Mouse (Mus musculus): ENCODE measurements around the gene Zdhhc20. TPM values are rescaled to one million over a fixed set of nuclear protein-coding genes. Genes with fewer than 3 reads are reported as not detected.
"Not testable (repeated sequence)": the region's sequence is repeated elsewhere in the genome, so short reads cannot be mapped to it uniquely, and the experiment has no call there.

The Zdhhc20 gene
- polyA plus RNA-seq, 1 experiment from 2014 or later: 50.7 TPM

GRCm38 (mm10) chr14:57881074-57881473 lies 9.0 kb downstream of the Zdhhc20 start:
- Histone ChIP-seq H3K27ac (ENCODE audit: low read depth, low read length) (no peak overlapping the region), H3K9ac (ENCODE audit: low read length) (no peak overlapping the region), H3K4me1 (ENCODE audit: control insufficient read depth, insufficient read depth, low read length) (no peaks in the 10 kb centered on the region), H3K4me3 (ENCODE audit: low read depth, low read length) (no peak overlapping the region), H3K4me2 (ENCODE audit: low read depth) (no peak overlapping the region), H3K36me3 (ENCODE audit: control insufficient read depth, insufficient read depth, low read length) (no peaks in the 10 kb centered on the region), H3K27me3 (ENCODE audit: control insufficient read depth, insufficient read depth, low read length) (no peaks in the 10 kb centered on the region), H3K9me3 (ENCODE audit: control insufficient read depth, low read length) (no peaks in the 10 kb centered on the region)
- no peak for ATAC-seq (ENCODE audit: insufficient read depth, low FRiP score, low TSS enrichment)
- DNase-seq (ENCODE audit: low spot score): no peak

- Histone ChIP-seq H3K9me3 (ENCODE audit: control insufficient read depth, low read length) (no peaks in the 10 kb centered on the region), H3K9ac (ENCODE audit: low read length) (no peak overlapping the region), H3K27me3 (ENCODE audit: control insufficient read depth, insufficient read depth, low read length) (no peaks in the 10 kb centered on the region), H3K27ac (ENCODE audit: low read depth, low read length) (no peak overlapping the region), H3K4me2 (ENCODE audit: low read depth) (no peak overlapping the region), H3K36me3 (ENCODE audit: control insufficient read depth, insufficient read depth, low read length) (no peaks in the 10 kb centered on the region), H3K4me3 (ENCODE audit: low read depth, low read length) (no peak overlapping the region), H3K4me1 (ENCODE audit: control insufficient read depth, insufficient read depth, low read length) (no peaks in the 10 kb centered on the region)
- DNase-seq (ENCODE audit: low spot score) (no peak), ATAC-seq (ENCODE audit: insufficient read depth, low FRiP score, low TSS enrichment) (no peak)
- WGBS: 96% methylated on average over 9 of the region's 9 CpGs
These were observed 12.2 kb downstream of the Zdhhc20 start for GRCm38 (mm10) chr14:57877921-57878320.

GRCm38 (mm10) chr14:57866676-57867276 lies 23.3 kb downstream of the Zdhhc20 start:
- Histone ChIP-seq H3K9me3 (ENCODE audit: control insufficient read depth, low read length) (no peaks in the 10 kb centered on the region), H3K4me3 (ENCODE audit: low read depth, low read length) (no peak overlapping the region), H3K36me3 (ENCODE audit: control insufficient read depth, insufficient read depth, low read length) (peaks cover 3% of the 10 kb centered on the region; the same call in 1 of the 2 replicates), H3K27me3 (ENCODE audit: control insufficient read depth, insufficient read depth, low read length) (no peaks in the 10 kb centered on the region), H3K4me1 (ENCODE audit: control insufficient read depth, insufficient read depth, low read length) (no peaks in the 10 kb centered on the region), H3K27ac (ENCODE audit: low read depth, low read length) (no peak overlapping the region), H3K9ac (ENCODE audit: low read length) (no peak overlapping the region), H3K4me2 (ENCODE audit: low read depth) (no peak overlapping the region)
- ATAC-seq (ENCODE audit: insufficient read depth, low FRiP score, low TSS enrichment): no peak
- 94% methylated on average over 3 of the region's 3 CpGs for WGBS
- DNase-seq (ENCODE audit: low spot score): no peak

GRCm38 (mm10) chr14:57865256-57865655 lies 24.8 kb downstream of the Zdhhc20 start:
- no peak for DNase-seq (ENCODE audit: low spot score)
- no peak overlapping the region for H3K9ac ChIP-seq (ENCODE audit: low read length)
- H3K9me3 ChIP-seq (ENCODE audit: control insufficient read depth, low read length): no peaks in the 10 kb centered on the region
- no peak overlapping the region for H3K4me3 ChIP-seq (ENCODE audit: low read depth, low read length)
- no peaks in the 10 kb centered on the region for H3K27me3 ChIP-seq (ENCODE audit: control insufficient read depth, insufficient read depth, low read length)
- H3K4me1 ChIP-seq (ENCODE audit: control insufficient read depth, insufficient read depth, low read length): no peaks in the 10 kb centered on the region
- 94% methylated on average over 3 of the region's 3 CpGs for WGBS
- ATAC-seq (ENCODE audit: insufficient read depth, low FRiP score, low TSS enrichment): no peak
- H3K27ac ChIP-seq (ENCODE audit: low read depth, low read length): no peak overlapping the region
- H3K36me3 ChIP-seq (ENCODE audit: control insufficient read depth, insufficient read depth, low read length): peaks cover 3% of the 10 kb centered on the region; the same call in 1 of the 2 replicates
- H3K4me2 ChIP-seq (ENCODE audit: low read depth): no peak overlapping the region

- Histone ChIP-seq H3K27me3 (ENCODE audit: control insufficient read depth, insufficient read depth, low read length) (no peaks in the 10 kb centered on the region), H3K9ac (ENCODE audit: low read length) (no peak overlapping the region), H3K27ac (ENCODE audit: low read depth, low read length) (no peak overlapping the region), H3K36me3 (ENCODE audit: control insufficient read depth, insufficient read depth, low read length) (no peaks in the 10 kb centered on the region; the same call in 1 of the 2 replicates), H3K9me3 (ENCODE audit: control insufficient read depth, low read length) (no peaks in the 10 kb centered on the region), H3K4me2 (ENCODE audit: low read depth) (no peak overlapping the region), H3K4me1 (ENCODE audit: control insufficient read depth, insufficient read depth, low read length) (no peaks in the 10 kb centered on the region), H3K4me3 (ENCODE audit: low read depth, low read length) (no peak overlapping the region)
- no peak for ATAC-seq (ENCODE audit: insufficient read depth, low FRiP score, low TSS enrichment)
- 94% methylated on average over 2 of the region's 2 CpGs for WGBS
- no peak for DNase-seq (ENCODE audit: low spot score)
These were observed 26.9 kb downstream of the Zdhhc20 start for GRCm38 (mm10) chr14:57863129-57863528.

- Histone ChIP-seq H3K27me3 (ENCODE audit: control insufficient read depth, insufficient read depth, low read length) (no peaks in the 10 kb centered on the region), H3K36me3 (ENCODE audit: control insufficient read depth, insufficient read depth, low read length) (no peaks in the 10 kb centered on the region; the same call in 1 of the 2 replicates), H3K9ac (ENCODE audit: low read length) (no peak overlapping the region), H3K27ac (ENCODE audit: low read depth, low read length) (no peak overlapping the region), H3K4me1 (ENCODE audit: control insufficient read depth, insufficient read depth, low read length) (no peaks in the 10 kb centered on the region), H3K4me2 (ENCODE audit: low read depth) (no peak overlapping the region), H3K9me3 (ENCODE audit: control insufficient read depth, low read length) (no peaks in the 10 kb centered on the region), H3K4me3 (ENCODE audit: low read depth, low read length) (no peak overlapping the region)
- ATAC-seq (ENCODE audit: insufficient read depth, low FRiP score, low TSS enrichment): no peak
- 88% methylated on average over 4 of the region's 4 CpGs for WGBS
- DNase-seq (ENCODE audit: low spot score): no peak
These were observed 28.1 kb downstream of the Zdhhc20 start for GRCm38 (mm10) chr14:57861987-57862412.

- H3K9me3 ChIP-seq (ENCODE audit: control insufficient read depth, low read length): no peaks in the 10 kb centered on the region
- H3K4me3 ChIP-seq (ENCODE audit: low read depth, low read length): no peak overlapping the region
- H3K27me3 ChIP-seq (ENCODE audit: control insufficient read depth, insufficient read depth, low read length): no peaks in the 10 kb centered on the region
- no peak overlapping the region for H3K9ac ChIP-seq (ENCODE audit: low read length)
- no peak overlapping the region for H3K27ac ChIP-seq (ENCODE audit: low read depth, low read length)
- no peak overlapping the region for H3K4me2 ChIP-seq (ENCODE audit: low read depth)
- no peaks in the 10 kb centered on the region for H3K36me3 ChIP-seq (ENCODE audit: control insufficient read depth, insufficient read depth, low read length)
- DNase-seq (ENCODE audit: low spot score) (no peak), ATAC-seq (ENCODE audit: insufficient read depth, low FRiP score, low TSS enrichment) (no peak)
- H3K4me1 ChIP-seq (ENCODE audit: control insufficient read depth, insufficient read depth, low read length): no peaks in the 10 kb centered on the region
These were observed 30.6 kb downstream of the Zdhhc20 start for GRCm38 (mm10) chr14:57859520-57859919.

- Histone ChIP-seq H3K27me3 (ENCODE audit: control insufficient read depth, insufficient read depth, low read length) (no peaks in the 10 kb centered on the region), H3K36me3 (ENCODE audit: control insufficient read depth, insufficient read depth, low read length) (no peaks in the 10 kb centered on the region)
- WGBS: 87% methylated on average over 2 of the region's 2 CpGs
These were observed 31.5 kb downstream of the Zdhhc20 start for GRCm38 (mm10) chr14:57858601-57859000.

GRCm38 (mm10) chr14:57856037-57856436 lies 34.0 kb downstream of the Zdhhc20 start:
- H3K36me3 ChIP-seq (ENCODE audit: control insufficient read depth, insufficient read depth, low read length); ATAC-seq (ENCODE audit: insufficient read depth, low FRiP score, low TSS enrichment): not testable (repeated sequence)

More at GRCm38 (mm10) chr14:57858601-57859000, 31.5 kb downstream of the Zdhhc20 start:
- H3K9ac ChIP-seq (ENCODE audit: low read length): no peak overlapping the region
- H3K4me1 ChIP-seq (ENCODE audit: control insufficient read depth, insufficient read depth, low read length): no peaks in the 10 kb centered on the region
- H3K9me3 ChIP-seq (ENCODE audit: control insufficient read depth, low read length): no peaks in the 10 kb centered on the region
- ATAC-seq (ENCODE audit: insufficient read depth, low FRiP score, low TSS enrichment) (no peak), DNase-seq (ENCODE audit: low spot score) (no peak)
- H3K4me3 ChIP-seq (ENCODE audit: low read depth, low read length): no peak overlapping the region
- H3K27ac ChIP-seq (ENCODE audit: low read depth, low read length): no peak overlapping the region
- H3K4me2 ChIP-seq (ENCODE audit: low read depth): no peak overlapping the region

More at GRCm38 (mm10) chr14:57856037-57856436, 34.0 kb downstream of the Zdhhc20 start:
- H3K9ac ChIP-seq (ENCODE audit: low read length); H3K4me1 ChIP-seq (ENCODE audit: control insufficient read depth, insufficient read depth, low read length); H3K4me3 ChIP-seq (ENCODE audit: low read depth, low read length); H3K4me2 ChIP-seq (ENCODE audit: low read depth); H3K9me3 ChIP-seq (ENCODE audit: control insufficient read depth, low read length); DNase-seq (ENCODE audit: low spot score); H3K27ac ChIP-seq (ENCODE audit: low read depth, low read length); H3K27me3 ChIP-seq (ENCODE audit: control insufficient read depth, insufficient read depth, low read length): not testable (repeated sequence)

Data from neural tube, embryonic 11.5 days (tissue).